Mouse (Mus musculus) neural tube, embryonic 11.5 days (tissue): ENCODE results near the gene Rxfp3. TPM values are rescaled to one million over a fixed set of nuclear protein-coding genes. Genes with fewer than 3 reads are reported as not detected.
"Not testable (repeated sequence)": the region's sequence is repeated elsewhere in the genome, so short reads cannot be mapped to it uniquely, and the experiment has no call there.

ENCODE experiments used
- ATAC-seq: fragments of 200-750 bp; cut with Nextera tagmentation; 2 replicates; pipeline ENCODE4 v1.8.0; 2017; ENCODE audit warnings: moderate number of reproducible peaks, mild to moderate bottlenecking, moderate TSS enrichment, moderate library complexity; ENCODE audit not compliant: insufficient read depth, low FRiP score, low TSS enrichment
- DNase-seq: peaks from one replicate; pipeline ENCODE4 v3.0.0-alpha.2; 2015; ENCODE audit warnings: low spot score
- H3K27ac ChIP-seq: fragments of 300-500 bp; sonication (generic); 2 replicates; pipeline ENCODE4 v1.5.1; 2014; ENCODE audit warnings: low read depth, mild to moderate bottlenecking, low read length
- H3K27me3 ChIP-seq: fragments of 300-500 bp; sonication (generic); 2 replicates; pipeline ENCODE4 v1.6.1; 2014; ENCODE audit warnings: mild to moderate bottlenecking, low read length, mixed read lengths; ENCODE audit not compliant: control insufficient read depth, insufficient read depth
- H3K36me3 ChIP-seq: fragments of 300-500 bp; sonication (generic); 2 replicates; pipeline ENCODE4 v1.6.1; 2014; ENCODE audit warnings: mild to moderate bottlenecking, low read length, moderate library complexity, mixed read lengths; ENCODE audit not compliant: control insufficient read depth, insufficient read depth
- H3K4me1 ChIP-seq: fragments of 300-500 bp; sonication (generic); 2 replicates; pipeline ENCODE4 v1.6.1; 2014; ENCODE audit warnings: low read length, mixed read lengths; ENCODE audit not compliant: control insufficient read depth, insufficient read depth
- H3K4me2 ChIP-seq: fragments of 300-500 bp; sonication (generic); 2 replicates; pipeline ENCODE4 v1.6.1; 2014; ENCODE audit warnings: low read depth, mild to moderate bottlenecking, moderate library complexity
- H3K4me3 ChIP-seq: fragments of 300-500 bp; sonication (generic); 2 replicates; pipeline ENCODE4 v1.5.1; 2014; ENCODE audit warnings: low read depth, low read length
- H3K9ac ChIP-seq: fragments of 300-500 bp; sonication (generic); 2 replicates; pipeline ENCODE4 v1.6.1; 2014; ENCODE audit warnings: mild to moderate bottlenecking, low read length
- H3K9me3 ChIP-seq: fragments of 300-500 bp; sonication (generic); 2 replicates; pipeline ENCODE4 v1.6.1; 2016; ENCODE audit warnings: low read length; ENCODE audit not compliant: control insufficient read depth
- WGBS: fragments of 180-500 bp; shearing (Covaris S2); extraction: QIAGEN DNeasy Blood & Tissue Kit; methylation state at CpG from one replicate; pipeline ENCODE4 v1.1.7; 2014; 5-methylcytosine and 5-hydroxymethylcytosine counted together
- polyA plus RNA-seq: library from polyadenylated mRNA; unstranded; fragments of >200 nt; fragmentation: Nextera tagmentation; extraction: Ambion mirVana; gene quantifications from 2 replicates; pipeline ENCODE4 v1.2.1, GENCODE M21; 2014

Gene Rxfp3
- polyA plus RNA-seq, 1 experiment from 2014 or later = 2.0 TPM

GRCm38 (mm10) chr15:11010976-11011548, 26.7 kb downstream of the Rxfp3 start:
- Histone ChIP-seq H3K27ac (no peak overlapping the region), H3K4me1 (no peaks in the 10 kb centered on the region), H3K4me3 (no peak overlapping the region), H3K36me3 (no peaks in the 10 kb centered on the region), H3K9me3 (no peaks in the 10 kb centered on the region), H3K4me2 (no peak overlapping the region), H3K9ac (no peak overlapping the region), H3K27me3 (no peaks in the 10 kb centered on the region)
- no peak for ATAC-seq
- 90% methylated on average over 11 of the region's 11 CpGs for WGBS
- no peak for DNase-seq

GRCm38 (mm10) chr15:11008756-11009155, 29.0 kb downstream of the Rxfp3 start:
- H3K36me3 ChIP-seq = no peaks in the 10 kb centered on the region
- DNase-seq = no peak
- H3K27ac ChIP-seq = no peak overlapping the region
- no peaks in the 10 kb centered on the region for H3K4me1 ChIP-seq
- no peaks in the 10 kb centered on the region for H3K27me3 ChIP-seq
- no peak overlapping the region for H3K4me2 ChIP-seq
- no peak overlapping the region for H3K4me3 ChIP-seq
- ATAC-seq = no peak
- 28% methylated on average over 5 of the region's 5 CpGs for WGBS
- no peaks in the 10 kb centered on the region for H3K9me3 ChIP-seq
- H3K9ac ChIP-seq = no peak overlapping the region

DNA sequence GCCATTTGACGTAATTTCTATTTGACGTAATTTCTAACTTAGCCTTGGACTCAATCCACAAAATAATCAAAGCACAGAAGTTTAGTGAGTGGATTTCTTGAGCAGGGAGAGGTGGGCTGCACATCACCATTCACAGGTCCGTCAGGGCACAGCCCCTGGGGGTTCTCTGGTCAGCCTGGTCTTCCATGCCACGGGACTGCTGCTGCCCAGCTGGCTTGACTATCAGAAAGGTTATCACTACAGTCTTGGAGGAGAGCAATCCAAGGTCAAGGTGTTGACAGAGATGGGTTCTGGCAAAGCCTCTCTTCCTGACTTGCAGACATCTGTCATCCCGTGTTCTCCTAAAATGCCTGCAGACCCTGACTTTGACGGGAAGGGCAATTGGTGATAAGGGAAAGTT, 33.1 kb downstream of the Rxfp3 start:
- H3K4me1 ChIP-seq = no peaks in the 10 kb centered on the region
- H3K9me3 ChIP-seq = no peaks in the 10 kb centered on the region
- no peak overlapping the region for H3K4me2 ChIP-seq
- no peak overlapping the region for H3K27ac ChIP-seq
- H3K9ac ChIP-seq = no peak overlapping the region
- ATAC-seq = no peak
- no peak overlapping the region for H3K4me3 ChIP-seq
- no peak for DNase-seq
- no peaks in the 10 kb centered on the region for H3K36me3 ChIP-seq
- no peaks in the 10 kb centered on the region for H3K27me3 ChIP-seq
- WGBS = 82% methylated on average over 6 of the region's 6 CpGs

GRCm38 (mm10) chr15:11003791-11004190, 34.0 kb downstream of the Rxfp3 start:
- Histone ChIP-seq H3K9me3 (no peaks in the 10 kb centered on the region), H3K4me2 (no peak overlapping the region), H3K36me3 (no peaks in the 10 kb centered on the region), H3K27ac (no peak overlapping the region), H3K4me1 (no peaks in the 10 kb centered on the region), H3K9ac (no peak overlapping the region), H3K27me3 (no peaks in the 10 kb centered on the region), H3K4me3 (no peak overlapping the region)
- 88% methylated on average over 4 of the region's 4 CpGs for WGBS
- DNase-seq (no peak), ATAC-seq (no peak)

DNA sequence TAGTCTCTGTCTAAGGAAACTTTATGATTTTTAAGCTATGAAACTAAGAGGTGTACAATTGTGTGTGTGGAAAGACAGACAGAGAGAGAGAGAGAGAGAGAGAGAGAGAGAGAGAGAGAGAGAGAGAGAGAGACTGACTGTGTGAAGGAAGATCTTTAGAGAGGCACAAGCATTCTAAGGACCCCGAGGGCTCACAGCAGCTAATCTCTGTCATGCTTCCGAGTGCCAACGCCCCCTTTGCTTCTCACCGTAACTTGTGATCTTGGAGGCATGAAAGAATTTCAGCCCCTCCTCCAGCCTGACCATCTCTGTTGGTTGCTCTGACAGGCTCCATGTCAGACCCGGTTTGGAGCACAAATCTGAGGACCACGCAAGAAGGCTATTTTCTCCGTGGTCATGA, 37.4 kb downstream of the Rxfp3 start, which contains the start of gene Slc45a2:
Gene Slc45a2 (plus strand): TSS at position 301 of the 400 bp plus-strand sequence.
- H3K9me3 ChIP-seq = no peaks in the 10 kb centered on the region
- H3K9ac ChIP-seq = no peak within 1 kb of the TSS
- WGBS = 74% methylated on average over 7 of the region's 7 CpGs
- H3K36me3 ChIP-seq = no peaks in the 10 kb centered on the region
- H3K27me3 ChIP-seq = no peaks in the 10 kb centered on the region
- DNase-seq (no peak), ATAC-seq (no peak)
- no peak within 1 kb of the TSS for H3K27ac ChIP-seq
- H3K4me2 ChIP-seq = no peak within 1 kb of the TSS
- no peak within 1 kb of the TSS for H3K4me3 ChIP-seq
- no peaks in the 10 kb centered on the region for H3K4me1 ChIP-seq

- Histone ChIP-seq H3K36me3 (no peaks in the 10 kb centered on the region), H3K4me3 (no peak overlapping the region), H3K27ac (no peak overlapping the region), H3K9ac (no peak overlapping the region), H3K27me3 (no peaks in the 10 kb centered on the region), H3K9me3 (no peaks in the 10 kb centered on the region), H3K4me2 (no peak overlapping the region), H3K4me1 (no peaks in the 10 kb centered on the region)
- WGBS = 60% methylated on average over 5 of the region's 5 CpGs
- DNase-seq = no peak
- no peak for ATAC-seq
Observed at GRCm38 (mm10) chr15:10999832-11000231, 38.0 kb downstream of the Rxfp3 start.

- no peak overlapping the region for H3K4me2 ChIP-seq
- no peak for DNase-seq
- no peak overlapping the region for H3K9ac ChIP-seq
- ATAC-seq = no peak
- no peaks in the 10 kb centered on the region for H3K36me3 ChIP-seq
- H3K9me3 ChIP-seq = no peaks in the 10 kb centered on the region
- H3K27me3 ChIP-seq = no peaks in the 10 kb centered on the region
- H3K4me3 ChIP-seq = no peak overlapping the region
- no peak overlapping the region for H3K27ac ChIP-seq
- no peaks in the 10 kb centered on the region for H3K4me1 ChIP-seq
- 97% methylated on average over 1 of the region's 1 CpGs for WGBS
Observed at GRCm38 (mm10) chr15:10991566-10991965, 46.2 kb downstream of the Rxfp3 start.

DNA sequence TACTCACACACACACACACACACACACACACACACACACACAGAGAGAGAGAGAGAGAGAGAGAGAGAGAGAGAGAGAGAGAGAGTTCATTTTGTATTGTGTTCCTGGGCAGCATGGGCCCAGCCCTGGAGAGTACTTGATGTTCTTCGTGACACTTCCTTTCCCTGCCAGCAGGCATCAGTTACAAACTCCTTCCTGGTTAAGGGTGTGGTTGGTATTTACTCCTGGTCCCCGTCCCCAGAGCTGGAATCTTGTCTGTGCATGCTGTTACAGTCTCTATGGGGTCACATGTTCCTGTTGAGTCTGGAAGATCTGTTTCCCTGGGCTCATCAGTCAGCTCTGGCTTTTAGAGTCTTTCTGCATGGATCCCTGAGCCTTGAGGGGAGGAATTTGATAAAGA, 47.4 kb downstream of the Rxfp3 start:
- Histone ChIP-seq H3K9me3 (no peaks in the 10 kb centered on the region), H3K4me2 (no peak overlapping the region), H3K4me3 (no peak overlapping the region), H3K27me3 (no peaks in the 10 kb centered on the region), H3K4me1 (no peaks in the 10 kb centered on the region), H3K36me3 (no peaks in the 10 kb centered on the region), H3K27ac (no peak overlapping the region), H3K9ac (no peak overlapping the region)
- ATAC-seq = no peak
- DNase-seq = no peak
- WGBS = 69% methylated on average over 2 of the region's 2 CpGs

GRCm38 (mm10) chr15:10986477-10986876, 51.3 kb downstream of the Rxfp3 start:
- H3K27ac ChIP-seq, H3K9ac ChIP-seq, H3K4me1 ChIP-seq, H3K36me3 ChIP-seq, H3K9me3 ChIP-seq, ATAC-seq, H3K27me3 ChIP-seq, H3K4me3 ChIP-seq, DNase-seq, H3K4me2 ChIP-seq: not testable (repeated sequence)
- 64% methylated on average over 2 of the region's 2 CpGs for WGBS
